Mouse (Mus musculus) embryonic facial prominence, embryonic 14.5 days (tissue): ENCODE measurements around the gene Vim. TPM values are rescaled to one million over a fixed set of nuclear protein-coding genes. Genes with fewer than 3 reads are reported as not detected.
A peak's percentile ranks its signal among the peaks of the same experiment; 100 is the strongest.

Experiments used
- ATAC-seq: fragments of 200-750 bp; cut with Nextera tagmentation; 2 replicates; pipeline ENCODE4 v1.8.0; 2017; ENCODE audit warnings: low read depth, moderate number of reproducible peaks, moderate TSS enrichment
- DNase-seq: peaks from one replicate; pipeline ENCODE4 v3.0.0-alpha.2; 2015; ENCODE audit warnings: low spot score
- H3K27ac ChIP-seq: fragments of 300-500 bp; sonication (generic); replicated peaks from 2 replicates; pipeline ENCODE4 v1.5.1; 2014; ENCODE audit warnings: low read depth, mild to moderate bottlenecking, low read length, moderate library complexity
- H3K27me3 ChIP-seq: fragments of 300-500 bp; sonication (generic); replicated peaks from 2 replicates; pipeline ENCODE4 v1.6.1; 2014; ENCODE audit warnings: low read length; ENCODE audit not compliant: control insufficient read depth, insufficient read depth
- H3K36me3 ChIP-seq: fragments of 300-500 bp; sonication (generic); 2 replicates; pipeline ENCODE4 v1.6.1; 2014; ENCODE audit warnings: low read length, mixed read lengths; ENCODE audit not compliant: control insufficient read depth, insufficient read depth
- H3K4me1 ChIP-seq: fragments of 300-500 bp; sonication (generic); 2 replicates; pipeline ENCODE4 v1.6.1; 2014; ENCODE audit warnings: antibody characterized with exemption, low read length; ENCODE audit not compliant: control insufficient read depth, insufficient read depth
- H3K4me2 ChIP-seq: fragments of 300-500 bp; sonication (generic); 2 replicates; pipeline ENCODE4 v1.6.1; 2014; ENCODE audit warnings: low read depth, mild to moderate bottlenecking, low read length, moderate library complexity, mixed read lengths
- H3K4me3 ChIP-seq: fragments of 300-500 bp; sonication (generic); 2 replicates; pipeline ENCODE4 v1.5.1; 2014; ENCODE audit warnings: low read depth, mild to moderate bottlenecking, low read length
- H3K9ac ChIP-seq: fragments of 300-500 bp; sonication (generic); 2 replicates; pipeline ENCODE4 v1.6.1; 2014; ENCODE audit warnings: low read depth, mild to moderate bottlenecking, low read length, moderate library complexity, mixed read lengths
- H3K9me3 ChIP-seq: fragments of 300-500 bp; sonication (generic); 2 replicates; pipeline ENCODE4 v1.6.1; 2016; ENCODE audit warnings: low read length; ENCODE audit not compliant: control insufficient read depth
- WGBS: fragments of 180-500 bp; shearing (Covaris S2); extraction: QIAGEN DNeasy Blood & Tissue Kit; methylation state at CpG from one replicate; pipeline ENCODE4 v1.1.7; 2014; 5-methylcytosine and 5-hydroxymethylcytosine counted together
- polyA plus RNA-seq: library from polyadenylated mRNA; unstranded; fragments of >200 nt; fragmentation: Nextera tagmentation; extraction: Ambion mirVana; gene quantifications from 2 replicates; pipeline ENCODE4 v1.2.1, GENCODE M21; 2014

Gene Vim
- polyA plus RNA-seq, 1 experiment from 2014 or later = 1,248 TPM

- 84% methylated on average over 2 of the region's 2 CpGs for WGBS
- no peaks in the 10 kb centered on the region for H3K36me3 ChIP-seq
- H3K27me3 ChIP-seq = no peaks in the 10 kb centered on the region
- ATAC-seq (no peak), DNase-seq (no peak)
- H3K9ac ChIP-seq = no peak overlapping the region
- no peaks in the 10 kb centered on the region for H3K4me1 ChIP-seq
- no peak overlapping the region for H3K4me3 ChIP-seq
- no peak overlapping the region for H3K4me2 ChIP-seq
- no peak overlapping the region for H3K27ac ChIP-seq
- no peaks in the 10 kb centered on the region for H3K9me3 ChIP-seq
Measured at GRCm38 (mm10) chr2:13538258-13538657, 35.5 kb upstream of the Vim start.

GRCm38 (mm10) chr2:13538704-13539377 is 34.9 kb upstream of the Vim start:
- WGBS = 77% methylated on average over 6 of the region's 6 CpGs
- Histone ChIP-seq H3K36me3 (no peaks in the 10 kb centered on the region), H3K4me3 (no peak overlapping the region), H3K4me2 (no peak overlapping the region), H3K27me3 (no peaks in the 10 kb centered on the region), H3K9ac (no peak overlapping the region), H3K27ac (no peak overlapping the region), H3K4me1 (no peaks in the 10 kb centered on the region), H3K9me3 (no peaks in the 10 kb centered on the region)
- no peak for DNase-seq
- ATAC-seq = no peak

GRCm38 (mm10) chr2:13539860-13540259 is 33.9 kb upstream of the Vim start:
- Histone ChIP-seq H3K4me3 (no peak overlapping the region), H3K27ac (no peak overlapping the region), H3K27me3 (no peaks in the 10 kb centered on the region), H3K9ac (no peak overlapping the region), H3K4me2 (no peak overlapping the region), H3K9me3 (no peaks in the 10 kb centered on the region), H3K36me3 (no peaks in the 10 kb centered on the region), H3K4me1 (no peaks in the 10 kb centered on the region)
- DNase-seq (no peak), ATAC-seq (no peak)
- WGBS = 67% methylated on average over 1 of the region's 1 CpGs

GRCm38 (mm10) chr2:13543519-13544124 is 30.1 kb upstream of the Vim start:
- no peaks in the 10 kb centered on the region for H3K36me3 ChIP-seq
- no peak for ATAC-seq

GRCm38 (mm10) chr2:13544193-13544824 is 29.4 kb upstream of the Vim start, which contains the start of gene Trdmt1:
TSS of gene Trdmt1 (minus strand) at chr2:13544668.
- under 1% methylated on average over 30 of the region's 39 CpGs for WGBS
- no peaks in the 10 kb centered on the region for H3K36me3 ChIP-seq
- no peaks in the 10 kb centered on the region for H3K27me3 ChIP-seq
- no peaks in the 10 kb centered on the region for H3K4me1 ChIP-seq
- H3K27ac ChIP-seq = peak within 1 kb of the TSS; percentile 97
- peak; percentile 97 for DNase-seq
- peak within 1 kb of the TSS; percentile 66 for H3K4me3 ChIP-seq
- peak within 1 kb of the TSS; percentile 59 for H3K4me2 ChIP-seq
- no peaks in the 10 kb centered on the region for H3K9me3 ChIP-seq
- ATAC-seq = peak; percentile 99
- peak within 1 kb of the TSS; percentile 83 for H3K9ac ChIP-seq

More at GRCm38 (mm10) chr2:13543519-13544124, 30.1 kb upstream of the Vim start:
- Histone ChIP-seq H3K9ac (peak overlapping the region; percentile 83), H3K9me3 (no peaks in the 10 kb centered on the region), H3K27ac (peak overlapping the region; percentile 97), H3K4me3 (peak overlapping the region; percentile 66), H3K4me2 (peak overlapping the region; percentile 59), H3K4me1 (no peaks in the 10 kb centered on the region), H3K27me3 (no peaks in the 10 kb centered on the region)
- DNase-seq = no peak
- WGBS = 50% methylated on average over 8 of the region's 8 CpGs

- 47% methylated on average over 3 of the region's 3 CpGs for WGBS
- DNase-seq (peak; percentile 66), ATAC-seq (no peak)
- H3K4me1 ChIP-seq = no peaks in the 10 kb centered on the region
- H3K36me3 ChIP-seq = no peaks in the 10 kb centered on the region
- H3K9me3 ChIP-seq = no peaks in the 10 kb centered on the region
- no peaks in the 10 kb centered on the region for H3K27me3 ChIP-seq
- no peak overlapping the region for H3K4me3 ChIP-seq
- H3K4me2 ChIP-seq = no peak overlapping the region
- H3K27ac ChIP-seq = no peak overlapping the region
- H3K9ac ChIP-seq = no peak overlapping the region
Measured at GRCm38 (mm10) chr2:13548749-13549148, 25.0 kb upstream of the Vim start.

- H3K36me3 ChIP-seq = no peaks in the 10 kb centered on the region
- no peak overlapping the region for H3K9ac ChIP-seq
- H3K9me3 ChIP-seq = no peaks in the 10 kb centered on the region
- H3K27me3 ChIP-seq = no peaks in the 10 kb centered on the region
- whole genome bisulfite sequencing = 40% methylated on average over 2 of the region's 2 CpGs
- no peak overlapping the region for H3K4me2 ChIP-seq
- H3K27ac ChIP-seq = no peak overlapping the region
- DNase-seq (no peak), ATAC-seq (no peak)
- peaks cover 18% of the 10 kb centered on the region for H3K4me1 ChIP-seq
- no peak overlapping the region for H3K4me3 ChIP-seq
Measured at GRCm38 (mm10) chr2:13553966-13554365, 19.8 kb upstream of the Vim start.

GRCm38 (mm10) chr2:13556239-13556638 is 17.5 kb upstream of the Vim start:
- Histone ChIP-seq H3K36me3 (no peaks in the 10 kb centered on the region), H3K9ac (no peak overlapping the region), H3K9me3 (no peaks in the 10 kb centered on the region), H3K4me3 (no peak overlapping the region), H3K4me2 (no peak overlapping the region), H3K27me3 (no peaks in the 10 kb centered on the region), H3K27ac (no peak overlapping the region), H3K4me1 (peaks cover 18% of the 10 kb centered on the region)
- DNase-seq (peak; percentile 88), ATAC-seq (peak; percentile 82)
